Mouse (Mus musculus): ENCODE measurements at regions not wholly inside any gene's neighbourhood (a gene's known extent, or its start where the extent isn't known, plus 50 kb on each side); places are given as distances from the start of the nearest gene placed in this dataset.

DNA sequence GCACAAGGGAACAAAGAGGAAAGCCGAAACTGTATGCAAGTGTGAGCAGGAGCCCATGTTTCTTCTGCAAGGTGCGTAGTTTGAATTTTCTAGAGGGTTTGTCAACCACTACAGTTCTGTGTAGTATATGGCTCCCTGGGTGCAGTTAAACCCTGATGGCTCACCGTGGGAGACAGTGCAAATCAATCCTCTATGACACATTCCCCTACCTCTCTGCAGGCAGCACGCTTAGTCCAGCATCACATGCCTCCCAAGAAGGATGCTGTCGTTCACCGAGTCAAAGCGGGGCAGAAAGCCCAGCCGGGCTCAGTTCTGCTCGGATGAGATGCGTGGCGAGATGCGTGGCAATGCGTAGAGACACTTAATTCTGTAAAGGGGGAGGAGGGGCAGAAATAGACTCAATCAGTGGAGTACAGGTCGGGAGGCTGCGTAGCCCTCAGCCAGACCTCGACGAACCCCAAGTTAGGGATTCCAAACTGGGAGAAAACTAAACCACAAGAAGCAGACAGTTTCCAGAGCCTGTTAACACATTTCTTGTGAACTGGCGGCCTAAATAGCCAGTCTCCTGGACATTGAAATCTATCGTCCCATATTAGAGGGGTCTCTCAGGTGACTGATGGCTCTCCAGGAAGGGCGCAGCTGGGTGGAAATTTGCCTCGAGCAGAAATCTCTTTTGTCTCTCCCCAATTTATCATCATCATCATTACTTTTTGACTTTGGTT is 279.6 kb upstream of the Pou3f3 start:
- no peaks in the 10 kb centered on the region for H3K36me3 ChIP-seq (ENCODE audit: control insufficient read depth, insufficient read depth)
- no peaks in the 10 kb centered on the region for H3K27me3 ChIP-seq (ENCODE audit: control insufficient read depth, insufficient read depth, insufficient read length)
- no peak overlapping the region for H3K4me3 ChIP-seq (ENCODE audit: insufficient read depth, poor library complexity, severe bottlenecking)
- no peaks in the 10 kb centered on the region for H3K79me3 ChIP-seq (ENCODE audit: low read depth)
- no peak for TF ChIP-seq FOSL1 (IDR thresholded peaks at IDR 0.05; ENCODE audit: insufficient read depth, low read length, poor library complexity, severe bottlenecking)
- no peak for TF ChIP-seq MAX (IDR thresholded peaks at IDR 0.05)
- no peak for TF ChIP-seq MYOG (IDR thresholded peaks at IDR 0.05; ENCODE audit: control insufficient read depth, extremely low read depth, insufficient read length)
- no peak for TF ChIP-seq USF1 (IDR thresholded peaks at IDR 0.05; ENCODE audit: low read depth)
- H3ac ChIP-seq (ENCODE audit: control insufficient read depth, insufficient read length, low read depth), result no peak overlapping the region
- H3K79me2 ChIP-seq (ENCODE audit: control insufficient read depth, insufficient read depth), result no peaks in the 10 kb centered on the region

GRCm38 (mm10) chr1:42416539-42417218 is 278.9 kb upstream of the Pou3f3 start:
- Histone ChIP-seq H3K36me3 (ENCODE audit: control insufficient read depth, insufficient read depth) (no peaks in the 10 kb centered on the region), H3K4me3 (ENCODE audit: insufficient read depth, poor library complexity, severe bottlenecking) (no peak overlapping the region), H3K79me3 (ENCODE audit: low read depth) (no peaks in the 10 kb centered on the region), H3K27me3 (ENCODE audit: control insufficient read depth, insufficient read depth, insufficient read length) (no peaks in the 10 kb centered on the region), H3K79me2 (ENCODE audit: control insufficient read depth, insufficient read depth) (no peaks in the 10 kb centered on the region), H3ac (ENCODE audit: control insufficient read depth, insufficient read length, low read depth) (no peak overlapping the region)
- TF ChIP-seq MYOD1 (IDR thresholded peaks at IDR 0.05; ENCODE audit: control insufficient read depth, insufficient read length, low read depth), result no peak
- no peak for TF ChIP-seq MAX (IDR thresholded peaks at IDR 0.05)
- TF ChIP-seq MYOG (IDR thresholded peaks at IDR 0.05; ENCODE audit: control insufficient read depth, extremely low read depth, insufficient read length), result no peak
- no peak for TF ChIP-seq CEBPB (IDR thresholded peaks at IDR 0.05; ENCODE audit: low read depth)
- TF ChIP-seq FOSL1 (IDR thresholded peaks at IDR 0.05; ENCODE audit: insufficient read depth, low read length, poor library complexity, severe bottlenecking), result no peak
- TF ChIP-seq CTCF (IDR thresholded peaks at IDR 0.05; ENCODE audit: control insufficient read depth, insufficient read depth, insufficient read length), result no peak
- TF ChIP-seq USF1 (IDR thresholded peaks at IDR 0.05; ENCODE audit: low read depth), result no peak

DNA sequence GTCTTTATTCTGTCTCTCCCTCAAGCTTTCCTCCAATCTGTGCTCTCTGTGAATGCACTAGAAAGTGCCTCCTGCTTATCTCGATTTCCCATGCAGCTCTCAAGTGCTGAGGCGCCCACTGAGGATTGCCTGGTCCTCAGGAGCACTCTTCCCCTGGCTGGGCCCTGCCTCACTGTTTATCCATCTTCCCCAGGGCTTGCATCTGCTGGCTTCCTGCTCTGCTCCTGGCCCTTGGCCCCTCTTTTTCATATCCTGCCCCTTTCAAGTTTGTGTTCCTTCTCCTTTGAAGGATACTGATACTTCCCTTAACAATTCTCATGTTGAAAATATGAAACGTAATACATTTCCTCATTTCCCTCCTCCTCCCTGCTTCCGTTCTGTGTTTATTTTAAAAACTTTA is 277.8 kb upstream of the Pou3f3 start:
- H3ac ChIP-seq (ENCODE audit: control insufficient read depth, insufficient read length, low read depth), result no peak overlapping the region
- H3K79me3 ChIP-seq (ENCODE audit: low read depth), result no peaks in the 10 kb centered on the region
- H3K27me3 ChIP-seq (ENCODE audit: control insufficient read depth, insufficient read depth, insufficient read length), result no peaks in the 10 kb centered on the region
- no peaks in the 10 kb centered on the region for H3K79me2 ChIP-seq (ENCODE audit: control insufficient read depth, insufficient read depth)
- no peak overlapping the region for H3K4me3 ChIP-seq (ENCODE audit: insufficient read depth, poor library complexity, severe bottlenecking)
- no peak for TF ChIP-seq CTCF (IDR thresholded peaks at IDR 0.05; ENCODE audit: control insufficient read depth, insufficient read depth, insufficient read length)
- TF ChIP-seq USF1 (IDR thresholded peaks at IDR 0.05; ENCODE audit: low read depth), result no peak
- TF ChIP-seq MAX (IDR thresholded peaks at IDR 0.05), result no peak
- TF ChIP-seq MYOD1 (IDR thresholded peaks at IDR 0.05; ENCODE audit: control insufficient read depth, insufficient read length, low read depth), result no peak
- TF ChIP-seq MYOG (IDR thresholded peaks at IDR 0.05; ENCODE audit: control insufficient read depth, extremely low read depth, insufficient read length), result no peak
- no peak for TF ChIP-seq CEBPB (IDR thresholded peaks at IDR 0.05; ENCODE audit: low read depth)
- H3K36me3 ChIP-seq (ENCODE audit: control insufficient read depth, insufficient read depth), result no peaks in the 10 kb centered on the region

DNA sequence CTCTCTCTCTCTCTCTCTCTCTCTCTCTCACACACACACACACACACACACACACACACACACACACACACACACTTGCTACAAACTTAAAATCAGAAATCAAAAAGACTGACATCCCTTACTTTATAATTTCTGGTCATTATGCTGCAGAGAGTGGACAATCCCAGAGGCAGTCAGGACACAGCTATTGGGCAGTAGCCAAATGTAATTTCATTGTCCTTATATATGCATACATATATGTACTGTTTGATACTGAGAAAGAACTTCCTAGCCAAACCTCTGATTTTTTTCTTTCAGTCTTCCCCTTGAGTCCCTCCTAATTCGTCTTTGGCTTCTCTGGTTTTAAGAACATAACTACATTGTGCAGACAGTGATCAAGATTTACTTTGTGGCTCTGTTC is 277.3 kb upstream of the Pou3f3 start:
- Histone ChIP-seq H3K79me3 (ENCODE audit: low read depth) (no peaks in the 10 kb centered on the region), H3K27me3 (ENCODE audit: control insufficient read depth, insufficient read depth, insufficient read length) (no peaks in the 10 kb centered on the region), H3K36me3 (ENCODE audit: control insufficient read depth, insufficient read depth) (no peaks in the 10 kb centered on the region), H3ac (ENCODE audit: control insufficient read depth, insufficient read length, low read depth) (no peak overlapping the region), H3K4me3 (ENCODE audit: insufficient read depth, poor library complexity, severe bottlenecking) (no peak overlapping the region), H3K79me2 (ENCODE audit: control insufficient read depth, insufficient read depth) (no peaks in the 10 kb centered on the region)
- TF ChIP-seq USF1 (IDR thresholded peaks at IDR 0.05; ENCODE audit: low read depth) (no peak), MAX (IDR thresholded peaks at IDR 0.05) (no peak), MYOD1 (IDR thresholded peaks at IDR 0.05; ENCODE audit: control insufficient read depth, insufficient read length, low read depth) (no peak), CEBPB (IDR thresholded peaks at IDR 0.05; ENCODE audit: low read depth) (no peak)

DNA sequence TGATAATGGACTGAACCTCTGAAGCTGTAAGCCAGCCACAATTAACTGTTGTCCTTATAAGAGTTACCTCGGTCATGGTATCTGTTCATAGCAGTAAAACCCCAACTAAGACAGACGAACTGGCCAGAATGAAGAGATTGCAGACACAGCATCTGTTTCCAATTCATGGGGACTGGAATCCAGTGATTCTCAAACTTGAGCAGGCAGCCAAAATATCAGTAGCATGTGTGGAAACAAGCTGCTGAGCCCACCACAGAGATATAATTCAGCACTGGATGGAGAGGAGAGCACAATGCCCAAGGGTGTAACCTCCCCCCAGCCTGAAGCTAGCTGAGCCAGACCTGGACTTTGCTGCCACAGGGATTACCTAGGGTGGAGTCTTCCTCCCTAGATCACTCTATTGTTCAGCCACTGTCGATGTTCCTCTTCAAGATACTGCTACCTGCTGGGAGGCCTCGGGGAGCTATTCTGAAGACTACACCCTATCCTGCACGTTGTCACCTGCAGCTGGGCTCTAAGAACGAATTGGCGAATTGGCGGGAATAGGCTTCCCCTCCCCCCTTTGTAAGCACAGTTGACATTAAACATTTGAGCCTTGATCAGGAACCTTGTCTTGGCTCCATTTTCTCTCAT is 259.1 kb upstream of the Pou3f3 start:
- Histone ChIP-seq H3K27me3 (ENCODE audit: control insufficient read depth, insufficient read depth, insufficient read length) (no peaks in the 10 kb centered on the region), H3K79me3 (ENCODE audit: low read depth) (no peaks in the 10 kb centered on the region), H3K79me2 (ENCODE audit: control insufficient read depth, insufficient read depth) (no peaks in the 10 kb centered on the region), H3K4me3 (ENCODE audit: insufficient read depth, poor library complexity, severe bottlenecking) (no peak overlapping the region), H3K36me3 (ENCODE audit: control insufficient read depth, insufficient read depth) (no peaks in the 10 kb centered on the region), H3ac (ENCODE audit: control insufficient read depth, insufficient read length, low read depth) (no peak overlapping the region)
- TF ChIP-seq FOSL1 (IDR thresholded peaks at IDR 0.05; ENCODE audit: insufficient read depth, low read length, poor library complexity, severe bottlenecking) (no peak), MAX (IDR thresholded peaks at IDR 0.05) (no peak), USF1 (IDR thresholded peaks at IDR 0.05; ENCODE audit: low read depth) (no peak), CTCF (IDR thresholded peaks at IDR 0.05; ENCODE audit: control insufficient read depth, insufficient read depth, insufficient read length) (no peak), MYOD1 (IDR thresholded peaks at IDR 0.05; ENCODE audit: control insufficient read depth, insufficient read length, low read depth) (no peak), CEBPB (IDR thresholded peaks at IDR 0.05; ENCODE audit: low read depth) (no peak), MYOG (IDR thresholded peaks at IDR 0.05; ENCODE audit: control insufficient read depth, extremely low read depth, insufficient read length) (no peak)

Measured in C2C12 (cell line).